Mouse (Mus musculus): Measurements from ENCODE around the gene 2200002J24Rik. TPM values are rescaled to one million over a fixed set of nuclear protein-coding genes. Genes with fewer than 3 reads are reported as not detected.
A peak's percentile ranks its signal among the peaks of the same experiment; 100 is the strongest.
"Not testable (repeated sequence)": the region's sequence is repeated elsewhere in the genome, so short reads cannot be mapped to it uniquely, and the experiment has no call there.

The 2200002J24Rik gene
- polyA plus RNA-seq, 1 experiment, result 1.1 TPM

DNA sequence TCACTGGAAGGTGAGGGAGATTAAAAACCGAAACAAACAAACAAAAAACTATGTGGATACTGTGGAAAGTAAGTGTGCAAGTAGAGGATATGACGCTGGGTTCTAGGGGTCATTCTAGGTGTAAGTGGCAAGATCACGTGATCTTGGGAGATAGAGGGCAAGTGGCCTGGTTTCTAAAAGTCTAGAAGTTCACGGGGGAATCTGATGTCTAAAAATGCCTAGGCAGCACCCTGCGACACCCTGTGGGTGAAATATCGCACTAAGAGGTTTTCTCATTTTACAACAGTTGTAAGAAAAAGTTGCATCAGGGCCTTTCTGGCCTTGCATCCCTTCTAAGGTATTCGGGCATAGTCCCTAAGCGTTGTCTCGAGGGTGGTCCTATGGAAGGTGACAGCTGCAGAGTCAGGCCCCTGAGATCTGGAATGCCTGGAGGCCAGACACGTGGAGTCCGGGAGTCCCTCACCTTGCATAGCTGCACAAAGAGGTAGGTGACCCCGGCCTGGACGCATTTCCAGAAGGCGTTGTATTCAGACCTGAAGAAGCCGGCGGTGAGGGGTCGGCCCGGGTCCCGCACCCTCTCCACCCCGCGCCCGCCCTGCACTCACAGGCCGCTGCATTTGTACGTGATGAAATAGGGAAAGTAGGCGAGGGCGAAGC lies 30.1 kb downstream of the 2200002J24Rik start:
- TF ChIP-seq CTCF (IDR thresholded peaks at IDR 0.05; ENCODE audit: extremely low read depth, insufficient read length, insufficient replicate concordance, low read depth, low read length) (peak; percentile 7; the same call in 1 of the 2 replicates), POLR2A (IDR thresholded peaks at IDR 0.05; ENCODE audit: low read depth, low read length) (no peak)
- WGBS, result 2% methylated on average over 26 of the region's 26 CpGs
- H3K27me3 ChIP-seq (ENCODE audit: control insufficient read depth, insufficient read depth, low read length), result no peaks in the 10 kb centered on the region
- peaks cover 17% of the 10 kb centered on the region for H3K4me1 ChIP-seq (ENCODE audit: control insufficient read depth, insufficient read depth, insufficient read length, low read length)
- H3K4me3 ChIP-seq (ENCODE audit: low read depth, low read length), result peak overlapping the region; percentile 86
- no peaks in the 10 kb centered on the region; the same call in 1 of the 2 replicates for H3K36me3 ChIP-seq (ENCODE audit: control insufficient read depth, insufficient read depth, low read length)
- H3K27ac ChIP-seq (ENCODE audit: insufficient read depth, low read depth, low read length), result peak overlapping the region; percentile 26; the same call in 1 of the 2 replicates

DNA sequence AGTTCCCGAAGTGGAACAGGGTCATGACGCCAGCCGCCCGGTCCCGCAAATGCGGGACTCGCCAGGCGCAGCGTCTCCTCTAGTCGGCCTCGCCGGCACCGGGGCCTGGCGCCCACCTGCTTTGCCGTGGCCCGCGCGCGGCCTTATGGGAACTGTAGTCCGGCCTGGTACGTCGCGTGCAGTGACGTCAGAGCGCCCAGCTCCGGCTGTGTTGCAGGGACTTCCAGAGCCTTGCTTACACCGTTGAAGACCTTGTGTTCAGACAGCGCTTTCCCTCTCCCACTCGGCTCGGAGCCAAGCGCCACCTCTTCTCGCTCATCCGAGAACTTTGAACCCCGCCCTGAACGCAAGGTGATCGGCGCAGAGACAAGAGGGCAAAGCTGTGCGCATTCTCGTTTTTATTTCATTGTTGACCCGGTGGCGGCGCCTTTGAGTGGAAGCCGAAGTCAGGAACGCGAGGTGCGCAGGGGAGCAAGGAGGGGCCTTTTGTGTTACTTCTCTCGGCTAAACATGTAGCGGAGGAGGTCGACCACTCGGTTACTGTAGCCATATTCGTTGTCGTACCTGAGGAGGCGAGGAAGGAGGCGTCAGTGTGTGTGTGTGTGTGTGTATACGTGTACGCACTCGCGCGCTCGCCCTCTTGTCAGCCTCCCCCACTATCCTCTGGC lies 30.8 kb downstream of the 2200002J24Rik start, which contains the start of gene Tmem147:
TSS of gene Tmem147 (minus strand) at position 145 of the 668 bp plus-strand sequence.
- peaks cover 17% of the 10 kb centered on the region; the same call in 1 of the 2 replicates for H3K4me1 ChIP-seq (ENCODE audit: control insufficient read depth, insufficient read depth, insufficient read length, low read length)
- TF ChIP-seq CTCF (IDR thresholded peaks at IDR 0.05; ENCODE audit: extremely low read depth, insufficient read length, insufficient replicate concordance, low read depth, low read length), result peak; percentile 27; the same call in 1 of the 2 replicates
- TF ChIP-seq POLR2A (IDR thresholded peaks at IDR 0.05; ENCODE audit: low read depth, low read length), result peak; percentile 35; the same call in 1 of the 2 replicates
- WGBS, result under 1% methylated on average over 60 of the region's 60 CpGs
- peak within 1 kb of the TSS; percentile 80 for H3K27ac ChIP-seq (ENCODE audit: insufficient read depth, low read depth, low read length)
- peak within 1 kb of the TSS; percentile 86 for H3K4me3 ChIP-seq (ENCODE audit: low read depth, low read length)
- no peaks in the 10 kb centered on the region; the same call in 1 of the 2 replicates for H3K36me3 ChIP-seq (ENCODE audit: control insufficient read depth, insufficient read depth, low read length)
- H3K27me3 ChIP-seq (ENCODE audit: control insufficient read depth, insufficient read depth, low read length), result no peaks in the 10 kb centered on the region

DNA sequence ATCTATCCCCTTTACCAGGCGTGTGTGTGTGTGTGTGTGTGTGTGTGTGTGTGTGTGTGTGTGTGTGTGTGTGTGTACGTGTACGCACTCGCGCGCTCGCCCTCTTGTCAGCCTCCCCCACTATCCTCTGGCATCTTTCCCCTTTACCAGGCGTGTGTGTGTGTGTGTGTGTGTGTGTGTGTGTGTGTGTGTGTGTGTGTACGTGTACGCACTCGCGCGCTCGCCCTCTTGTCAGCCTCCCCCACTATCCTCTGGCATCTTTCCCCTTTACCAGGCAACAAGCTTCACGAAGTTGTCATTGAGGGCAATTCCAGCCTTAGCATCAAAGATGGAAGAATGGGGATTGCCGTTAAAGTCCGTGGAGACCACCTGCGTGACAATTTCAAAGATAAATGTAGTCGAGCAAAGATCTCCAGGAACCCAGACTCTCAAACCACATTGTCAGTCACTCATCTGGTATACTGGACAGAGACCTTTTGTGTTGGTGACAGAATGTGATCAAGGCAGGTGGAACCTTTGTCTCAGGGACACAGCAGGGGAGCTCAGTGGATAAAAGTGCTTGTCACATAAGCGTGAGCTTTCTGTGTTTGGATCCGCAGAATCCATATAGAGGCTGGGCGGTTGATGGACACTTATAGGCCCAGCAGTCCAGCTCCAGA lies 31.5 kb downstream of the 2200002J24Rik start:
- 14% methylated on average over 15 of the region's 22 CpGs for WGBS
- not testable (repeated sequence) for H3K36me3 ChIP-seq (ENCODE audit: control insufficient read depth, insufficient read depth, low read length); H3K27me3 ChIP-seq (ENCODE audit: control insufficient read depth, insufficient read depth, low read length)
- Histone ChIP-seq H3K27ac (ENCODE audit: insufficient read depth, low read depth, low read length) (peak overlapping the region; percentile 80), H3K4me1 (ENCODE audit: control insufficient read depth, insufficient read depth, insufficient read length, low read length) (peaks cover 16% of the 10 kb centered on the region; the same call in 1 of the 2 replicates), H3K4me3 (ENCODE audit: low read depth, low read length) (peak overlapping the region; percentile 86)

DNA sequence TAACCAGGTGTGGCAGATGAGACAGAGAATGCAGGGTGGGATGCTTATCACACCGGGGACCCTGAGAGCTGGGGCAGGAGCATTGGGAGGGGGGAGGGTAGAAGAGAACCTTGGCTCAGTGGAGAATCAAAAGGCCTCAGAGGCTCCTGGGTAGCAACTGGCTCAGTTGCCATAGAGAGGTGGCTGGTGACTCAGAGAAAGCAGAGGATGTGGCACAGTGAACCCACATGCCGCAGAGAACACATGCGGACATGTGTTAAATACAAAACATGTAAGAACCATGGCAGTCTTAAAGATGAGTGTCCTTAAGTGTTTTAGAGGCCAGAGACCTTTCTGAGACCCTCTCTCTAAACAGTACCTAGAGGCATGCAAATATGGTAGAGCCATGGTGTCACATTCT lies 37.5 kb downstream of the 2200002J24Rik start:
- Histone ChIP-seq H3K27ac (ENCODE audit: insufficient read depth, low read depth, low read length) (no peak overlapping the region), H3K4me1 (ENCODE audit: control insufficient read depth, insufficient read depth, insufficient read length, low read length) (no peaks in the 10 kb centered on the region), H3K27me3 (ENCODE audit: control insufficient read depth, insufficient read depth, low read length) (no peaks in the 10 kb centered on the region), H3K36me3 (ENCODE audit: control insufficient read depth, insufficient read depth, low read length) (peaks cover 7% of the 10 kb centered on the region), H3K4me3 (ENCODE audit: low read depth, low read length) (no peak overlapping the region)
- no peak for TF ChIP-seq CTCF (IDR thresholded peaks at IDR 0.05; ENCODE audit: extremely low read depth, insufficient read length, insufficient replicate concordance, low read depth, low read length)
- no peak for TF ChIP-seq POLR2A (IDR thresholded peaks at IDR 0.05; ENCODE audit: low read depth, low read length)
- 83% methylated on average over 3 of the region's 3 CpGs for WGBS

DNA sequence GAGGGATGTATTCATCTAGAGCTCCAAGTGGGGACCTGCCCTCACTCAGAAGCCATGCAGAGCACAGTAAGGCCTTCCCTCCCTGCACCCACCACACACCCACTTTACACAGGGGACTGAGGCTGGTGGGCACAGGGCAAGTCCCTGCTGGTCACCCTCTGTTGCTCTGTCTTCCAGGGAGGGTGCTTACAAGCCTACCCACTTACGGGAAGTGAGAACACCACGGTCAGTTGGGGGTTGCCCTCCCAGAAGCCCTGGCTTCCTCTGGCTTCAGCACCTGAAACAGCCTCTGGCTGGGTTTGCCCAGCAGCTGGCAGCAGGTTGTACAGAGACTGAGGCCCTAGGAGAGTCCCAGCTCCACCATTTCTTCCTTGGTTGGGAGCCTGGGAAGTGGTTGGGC lies 43.8 kb downstream of the 2200002J24Rik start:
- H3K27ac ChIP-seq (ENCODE audit: insufficient read depth, low read depth, low read length); H3K4me1 ChIP-seq (ENCODE audit: control insufficient read depth, insufficient read depth, insufficient read length, low read length); H3K4me3 ChIP-seq (ENCODE audit: low read depth, low read length); H3K36me3 ChIP-seq (ENCODE audit: control insufficient read depth, insufficient read depth, low read length); H3K27me3 ChIP-seq (ENCODE audit: control insufficient read depth, insufficient read depth, low read length): not testable (repeated sequence)
- WGBS, result 82% methylated on average over 2 of the region's 2 CpGs

DNA sequence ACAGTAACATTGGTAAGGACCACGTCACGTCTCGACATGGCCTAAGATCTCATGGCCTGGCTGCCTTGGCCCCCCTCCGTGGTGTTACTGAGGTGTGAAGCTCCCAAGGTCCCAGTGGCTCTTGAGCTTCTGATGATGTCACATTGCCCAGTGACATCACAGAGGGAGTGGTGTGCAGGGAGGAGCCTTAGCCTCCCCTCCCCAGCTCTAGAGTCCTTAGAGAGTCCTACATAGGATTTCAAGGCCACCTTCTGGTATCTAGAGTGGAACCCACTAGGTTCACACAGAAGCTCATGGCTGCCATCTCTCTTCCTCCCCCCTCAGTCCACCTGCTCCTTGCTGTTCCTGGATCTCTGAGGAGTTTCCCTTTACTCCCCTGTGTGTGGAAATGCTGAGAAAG lies 44.9 kb downstream of the 2200002J24Rik start, which contains the start of gene Gapdhs:
TSS of gene Gapdhs (minus strand) at position 65 of the 400 bp plus-strand sequence.
- H3K36me3 ChIP-seq (ENCODE audit: control insufficient read depth, insufficient read depth, low read length); H3K27me3 ChIP-seq (ENCODE audit: control insufficient read depth, insufficient read depth, low read length); H3K4me1 ChIP-seq (ENCODE audit: control insufficient read depth, insufficient read depth, insufficient read length, low read length); H3K4me3 ChIP-seq (ENCODE audit: low read depth, low read length); H3K27ac ChIP-seq (ENCODE audit: insufficient read depth, low read depth, low read length): not testable (repeated sequence)
- 100% methylated on average over 1 of the region's 4 CpGs for WGBS

DNA sequence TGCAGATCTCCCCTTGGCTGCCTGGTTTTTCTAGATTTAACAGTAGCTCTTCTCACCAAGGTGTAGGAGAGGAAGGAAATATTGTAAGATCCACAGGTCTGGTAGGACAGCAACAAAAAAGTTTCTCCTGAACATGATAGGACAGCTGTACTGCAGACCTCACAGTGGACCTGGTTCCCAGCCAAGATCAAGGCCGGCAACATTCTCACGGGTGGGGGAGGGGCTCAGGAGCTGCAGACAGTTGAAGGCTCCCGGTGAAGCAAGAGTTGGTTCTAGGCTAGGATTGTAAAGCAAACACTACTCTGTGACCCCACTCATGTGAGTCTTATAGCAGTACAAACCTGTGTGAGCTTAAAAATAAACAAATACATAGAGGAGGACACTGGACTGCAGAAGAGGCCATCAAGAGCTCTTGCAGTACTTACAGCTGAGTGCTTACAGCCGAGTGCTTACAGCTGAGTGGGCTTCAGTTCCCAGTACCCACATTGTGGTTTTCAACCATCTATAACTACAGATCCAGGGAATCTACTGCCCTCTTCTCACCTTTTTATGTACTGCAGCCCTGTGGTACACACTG lies 45.4 kb downstream of the 2200002J24Rik start:
- Histone ChIP-seq H3K36me3 (ENCODE audit: control insufficient read depth, insufficient read depth, low read length) (no peaks in the 10 kb centered on the region), H3K27me3 (ENCODE audit: control insufficient read depth, insufficient read depth, low read length) (no peaks in the 10 kb centered on the region), H3K4me1 (ENCODE audit: control insufficient read depth, insufficient read depth, insufficient read length, low read length) (peaks cover 2% of the 10 kb centered on the region; the same call in 1 of the 2 replicates), H3K4me3 (ENCODE audit: low read depth, low read length) (no peak overlapping the region), H3K27ac (ENCODE audit: insufficient read depth, low read depth, low read length) (no peak overlapping the region)
- no peak for TF ChIP-seq CTCF (IDR thresholded peaks at IDR 0.05; ENCODE audit: extremely low read depth, insufficient read length, insufficient replicate concordance, low read depth, low read length)
- TF ChIP-seq POLR2A (IDR thresholded peaks at IDR 0.05; ENCODE audit: low read depth, low read length), result no peak
- WGBS, result 32% methylated on average over 4 of the region's 4 CpGs

Measured in small intestine, adult 2 months (tissue).